Mouse (Mus musculus): ENCODE measurements around the gene Smc1b.

Gene Smc1b

DNA sequence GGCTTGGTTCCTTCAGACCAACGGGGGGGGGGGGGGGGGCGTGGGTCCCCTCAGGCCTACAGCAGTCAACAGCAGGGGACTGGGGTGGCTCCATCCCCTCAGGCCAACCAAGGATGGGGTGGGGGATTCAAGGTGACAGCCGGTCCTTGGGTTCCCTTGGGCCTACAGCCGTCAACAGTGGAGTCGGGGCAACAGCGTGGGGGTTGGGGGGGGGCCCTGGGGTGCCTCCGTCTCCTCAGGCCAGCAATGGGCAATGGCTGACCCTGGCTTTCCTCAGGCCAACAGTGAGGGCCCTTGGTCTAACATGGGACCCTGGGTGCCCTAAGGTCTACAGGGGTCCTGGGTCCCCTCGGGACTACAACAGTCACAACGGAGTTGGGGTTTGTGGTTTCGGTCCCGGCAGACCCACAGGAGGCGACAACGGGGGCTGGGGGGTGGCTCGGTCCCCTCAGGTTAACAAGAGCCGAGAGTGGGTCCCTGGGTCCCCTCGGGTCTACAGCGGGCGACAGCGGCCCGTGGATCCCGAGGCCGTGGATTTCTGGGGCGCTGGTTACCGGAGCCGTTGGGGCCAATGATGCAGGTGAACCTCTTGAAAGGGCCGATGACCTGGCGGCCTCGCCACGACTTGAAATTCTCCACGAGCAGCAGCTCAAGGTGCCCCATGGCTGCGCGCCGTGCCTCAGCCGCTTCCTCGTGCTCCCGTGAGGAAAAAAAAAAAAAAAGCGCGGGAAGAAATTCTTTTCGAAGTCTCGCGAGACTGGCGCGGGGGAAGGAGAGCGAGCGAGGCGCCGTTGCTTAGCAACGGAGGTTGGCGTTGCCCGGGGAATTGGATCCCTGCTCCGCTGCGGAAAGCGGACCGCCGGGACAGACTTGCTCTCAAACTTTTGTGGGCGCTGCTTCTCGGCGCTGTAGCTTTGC is at the start of gene Smc1b, which contains the start of gene Ribc2:
Gene Smc1b (minus strand): TSS at position 690 of the 918 bp plus-strand sequence.
Gene Ribc2 (plus strand): TSS at position 804 of the 918 bp plus-strand sequence.
- peak; percentile 54 for DNase-seq

DNA sequence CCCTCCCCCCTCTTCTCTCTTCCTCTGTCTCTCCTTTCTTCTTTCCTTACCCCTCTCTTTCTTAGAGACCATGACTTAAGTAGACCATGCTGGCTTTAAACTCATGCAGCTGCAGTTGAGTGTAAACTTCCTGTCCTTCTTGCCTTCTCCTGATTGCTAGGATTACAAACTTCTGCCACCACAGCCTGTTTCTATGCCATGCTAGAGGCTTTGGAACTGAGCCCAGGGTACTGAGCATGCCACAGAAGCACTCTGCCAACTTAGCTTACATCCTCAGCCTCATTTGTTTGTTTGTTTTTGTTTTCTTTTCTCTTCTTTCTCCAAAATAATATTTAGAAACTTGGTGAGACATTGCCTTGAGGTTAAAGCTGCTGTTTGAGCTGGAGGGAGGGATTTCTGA is 48.6 kb upstream of the Smc1b start:
- DNase-seq, result no peak

DNA sequence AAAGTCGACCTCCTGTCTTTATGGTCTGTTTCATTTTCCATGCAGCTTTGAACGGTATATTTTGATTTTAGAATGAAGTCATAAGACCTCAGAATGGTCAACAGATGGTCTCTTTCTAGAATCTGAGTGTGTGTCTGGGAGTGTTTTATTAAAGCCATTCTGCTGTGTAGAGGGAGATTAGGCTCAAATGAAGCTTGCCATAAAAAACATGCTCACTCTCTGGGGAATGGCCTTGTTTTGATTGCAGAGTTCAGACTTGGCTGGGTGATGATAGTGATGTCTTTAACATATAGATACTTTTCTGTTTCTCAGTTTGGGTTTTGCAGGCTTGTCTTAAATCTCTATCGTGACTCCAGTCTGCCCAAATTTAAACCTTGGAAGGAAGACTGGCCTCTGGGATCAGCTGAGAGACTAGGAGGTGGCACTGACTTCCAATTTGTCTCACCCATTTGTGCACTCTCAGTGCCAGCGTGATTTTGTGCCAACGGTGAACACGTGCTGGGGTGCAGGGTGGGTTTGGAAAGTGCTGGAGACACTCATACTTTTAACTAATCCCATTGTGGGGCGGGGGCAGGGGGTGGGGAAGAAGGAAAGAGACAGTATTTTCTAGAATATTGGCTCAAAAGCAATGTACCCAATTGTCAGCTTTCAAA is 47.9 kb upstream of the Smc1b start:
- peak; percentile 13 for DNase-seq

DNA sequence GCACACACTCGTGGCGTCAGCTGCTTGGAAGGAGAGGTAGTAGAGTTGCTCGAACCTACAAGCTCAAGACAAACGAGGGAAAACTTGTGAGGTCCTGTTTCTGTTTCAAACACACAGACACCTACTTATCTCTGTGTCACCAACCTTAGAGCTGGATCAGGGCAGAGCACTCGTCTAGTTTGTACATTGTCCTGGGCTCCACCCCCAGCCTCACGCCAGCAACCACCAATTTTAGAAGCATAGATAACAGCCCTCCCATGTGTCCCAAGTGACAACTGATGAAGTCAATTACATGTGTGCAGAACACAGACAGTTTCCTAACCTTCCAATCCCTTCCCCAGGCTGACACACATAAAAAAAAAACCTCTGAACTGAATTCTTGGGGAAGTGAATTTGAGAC is 46.4 kb upstream of the Smc1b start:
- DNase-seq, result no peak

DNA sequence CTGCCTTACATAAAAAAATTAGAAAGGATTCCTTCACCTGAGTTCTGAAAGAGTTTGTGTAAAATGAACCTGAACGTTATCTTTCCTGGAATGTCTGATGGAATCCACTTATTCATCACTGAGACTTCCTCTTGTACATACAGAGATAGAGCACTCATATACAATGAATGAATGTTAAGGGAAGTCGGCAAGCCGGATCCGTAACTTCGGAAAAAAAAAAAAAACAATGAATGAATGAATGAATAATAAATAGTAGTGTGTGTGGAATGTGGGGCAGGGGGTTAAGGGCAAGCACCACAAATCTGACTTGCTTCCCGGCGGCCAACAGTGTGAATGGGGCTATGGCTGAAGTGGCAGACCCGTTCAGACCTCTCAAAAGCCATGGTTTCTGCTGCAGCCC is 45.8 kb upstream of the Smc1b start:
- DNase-seq, result no peak

DNA sequence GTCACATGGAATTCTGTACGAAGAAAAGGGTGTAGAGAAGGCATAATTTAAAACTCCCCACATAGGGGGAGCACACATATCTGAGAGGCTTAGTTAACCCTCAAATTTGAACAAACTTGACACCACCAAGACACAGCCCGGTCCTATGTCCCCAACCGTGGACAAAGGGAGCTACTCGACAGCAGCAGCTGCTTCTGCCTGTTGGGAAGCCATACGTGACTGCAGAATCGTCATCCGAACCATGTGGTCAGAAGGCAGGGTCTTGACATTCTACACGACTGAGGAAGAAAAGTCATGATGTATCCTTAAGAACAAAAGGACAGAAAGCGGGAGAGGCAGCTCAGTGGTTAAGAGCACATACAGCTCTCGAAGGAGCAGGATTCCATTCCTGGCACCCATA is 42.3 kb upstream of the Smc1b start:
- no peak for DNase-seq

DNA sequence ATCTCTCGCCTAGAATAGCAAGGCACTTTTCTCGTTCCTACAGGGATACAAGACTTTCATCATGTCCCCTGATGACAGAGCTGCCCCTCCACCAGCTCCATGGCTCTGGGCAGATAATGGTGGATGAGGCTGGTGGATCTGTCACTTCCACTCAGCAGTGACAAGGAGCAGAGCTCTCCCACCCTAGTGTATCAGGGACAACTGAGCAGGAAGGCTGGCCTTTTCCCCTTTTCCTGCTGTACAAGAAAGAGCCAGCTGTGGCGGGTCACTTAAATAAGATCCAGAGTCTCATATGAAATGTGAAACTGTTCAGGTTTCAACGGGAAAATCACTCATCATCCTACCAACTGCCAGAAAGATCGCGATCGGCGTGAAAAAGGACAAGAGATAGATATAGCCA is 41.7 kb upstream of the Smc1b start:
- no peak for DNase-seq

DNA sequence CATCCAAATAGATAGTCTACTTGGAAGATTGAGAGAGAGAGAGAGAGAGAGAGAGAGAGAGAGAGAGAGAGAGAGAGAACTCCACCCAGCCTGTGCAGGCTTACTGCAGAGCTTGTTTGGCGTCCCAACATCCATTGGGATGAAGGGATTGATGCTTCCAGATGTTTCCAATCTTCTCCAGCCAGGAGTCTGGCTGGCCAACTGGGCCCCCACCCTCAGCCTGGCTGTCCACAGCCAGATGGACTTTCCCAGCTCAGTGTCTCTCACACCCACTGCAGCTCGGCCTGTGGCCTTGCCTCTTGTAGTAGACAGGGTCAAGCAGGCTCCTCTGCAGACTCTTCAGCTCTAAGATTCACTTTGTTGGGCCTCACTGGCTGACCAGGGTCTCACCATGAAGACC is 40.3 kb upstream of the Smc1b start:
- DNase-seq, result no peak

DNA sequence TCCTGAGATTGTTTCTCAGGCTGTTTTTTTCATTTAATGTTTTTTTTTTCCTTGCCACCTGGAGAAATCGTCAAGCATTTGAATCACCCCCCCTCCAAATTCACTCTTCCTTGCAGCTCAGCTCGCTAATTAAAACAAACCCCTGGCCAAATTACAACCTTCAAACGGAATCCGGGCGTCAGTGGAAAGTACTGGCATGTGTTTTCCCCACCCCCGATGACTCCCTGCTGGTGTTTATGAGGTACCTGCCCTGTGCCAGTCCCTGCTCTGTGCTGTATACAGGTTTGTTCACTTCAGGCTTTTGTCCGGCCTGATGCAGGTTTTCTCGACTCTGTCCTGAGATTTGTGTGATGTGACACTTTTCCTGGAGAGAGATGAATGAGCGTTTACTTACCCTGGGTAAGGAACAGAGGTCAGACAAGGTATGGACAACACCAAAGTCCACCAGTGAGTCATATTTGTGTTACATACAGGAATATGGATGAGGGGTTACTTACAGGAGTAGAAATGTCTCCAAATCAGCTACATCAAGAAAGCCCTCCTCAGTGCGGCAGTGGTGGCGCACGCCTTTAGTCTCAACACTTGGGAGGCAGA is 35.4 kb upstream of the Smc1b start:
- DNase-seq, result no peak

DNA sequence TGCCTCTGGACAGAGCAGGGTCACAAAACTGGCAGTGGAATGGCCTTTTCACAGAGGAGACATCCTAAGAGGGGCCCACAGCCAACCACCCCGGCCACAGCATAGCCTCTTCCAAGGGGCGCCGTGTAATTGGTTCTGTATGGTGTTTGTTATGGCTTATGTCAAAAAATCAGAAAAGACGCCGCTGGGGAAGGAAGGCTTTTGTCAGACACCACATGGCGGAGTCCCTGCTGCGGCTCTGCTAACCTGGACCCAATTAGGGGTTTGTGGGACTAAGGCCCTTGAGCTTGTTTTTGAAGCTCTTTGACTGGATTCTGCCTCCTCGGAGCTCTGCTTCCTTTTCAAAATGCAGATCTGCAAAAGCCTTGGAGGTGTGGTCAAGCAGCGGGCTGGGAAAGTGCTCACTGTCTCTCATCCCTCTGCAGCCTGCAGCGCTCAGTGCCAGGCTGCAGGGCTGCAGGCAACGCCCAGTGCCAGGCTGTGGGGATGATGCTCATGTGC is 34.7 kb upstream of the Smc1b start:
- DNase-seq, result no peak

DNA sequence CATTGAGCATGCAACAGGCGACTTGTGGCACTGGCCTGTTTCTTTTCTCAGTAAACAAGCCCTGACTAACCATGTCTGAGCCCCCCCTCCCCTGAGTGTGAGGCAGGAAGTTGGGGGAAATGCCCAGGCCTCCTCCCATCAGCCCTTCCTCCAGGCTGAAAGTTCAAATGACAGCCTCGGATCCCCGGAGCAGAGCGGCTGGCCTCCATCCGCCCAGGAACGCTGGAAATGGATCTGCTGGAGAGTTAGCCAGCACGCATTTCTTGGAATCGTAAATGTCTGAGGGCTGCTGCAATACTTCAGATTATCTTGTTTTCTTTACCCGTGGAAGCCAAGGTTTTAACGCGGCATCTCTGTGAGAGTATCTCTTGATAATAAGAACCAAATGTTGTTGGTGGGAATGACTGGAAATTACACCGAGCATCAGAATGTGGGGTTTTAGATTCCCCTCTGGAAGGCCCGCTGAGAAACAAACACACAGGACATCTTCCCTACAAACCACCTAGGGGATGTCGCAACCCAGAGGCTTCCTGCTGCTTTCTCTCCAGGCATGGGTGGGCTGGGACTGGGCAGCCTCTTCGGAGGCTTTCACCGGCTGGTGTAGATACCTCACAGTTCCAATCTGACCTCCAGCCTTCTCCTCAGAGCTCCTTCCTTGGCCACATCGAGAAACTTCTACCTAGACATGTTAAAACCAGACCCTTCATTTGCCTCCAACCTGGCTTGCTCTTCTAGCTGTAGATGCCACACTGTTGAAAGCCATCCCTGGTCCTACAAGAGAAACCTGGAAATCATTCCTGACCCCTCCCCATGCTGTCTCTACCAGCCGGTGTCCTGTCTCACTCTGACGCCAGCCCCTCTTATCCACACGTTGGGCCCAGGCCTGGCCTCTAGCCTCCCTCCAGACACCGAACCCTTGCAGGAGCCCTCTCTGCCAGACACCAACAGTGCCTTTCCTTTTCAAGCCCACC is 31.2 kb upstream of the Smc1b start:
- DNase-seq, result no peak

DNA sequence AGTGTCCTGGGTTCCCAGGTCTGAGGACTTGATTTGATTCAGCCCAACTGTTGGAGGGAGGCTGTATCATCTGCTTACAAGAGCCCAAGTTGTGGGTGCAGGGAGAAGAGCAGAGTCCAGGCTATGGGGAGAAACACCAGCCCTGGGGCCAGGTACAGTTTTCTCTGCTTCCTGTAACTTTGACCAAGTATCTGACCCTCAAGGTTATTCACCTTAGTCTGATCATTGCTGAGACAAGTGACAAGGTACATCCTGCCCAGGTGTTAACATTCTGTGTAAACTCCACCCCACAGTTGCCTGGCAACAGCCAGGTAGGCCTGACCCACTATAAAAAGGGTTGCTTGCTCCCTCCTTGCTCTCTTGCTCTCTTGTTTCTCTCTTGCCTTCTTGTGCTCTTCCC is 29.7 kb upstream of the Smc1b start:
- peak; percentile 23 for DNase-seq

DNA sequence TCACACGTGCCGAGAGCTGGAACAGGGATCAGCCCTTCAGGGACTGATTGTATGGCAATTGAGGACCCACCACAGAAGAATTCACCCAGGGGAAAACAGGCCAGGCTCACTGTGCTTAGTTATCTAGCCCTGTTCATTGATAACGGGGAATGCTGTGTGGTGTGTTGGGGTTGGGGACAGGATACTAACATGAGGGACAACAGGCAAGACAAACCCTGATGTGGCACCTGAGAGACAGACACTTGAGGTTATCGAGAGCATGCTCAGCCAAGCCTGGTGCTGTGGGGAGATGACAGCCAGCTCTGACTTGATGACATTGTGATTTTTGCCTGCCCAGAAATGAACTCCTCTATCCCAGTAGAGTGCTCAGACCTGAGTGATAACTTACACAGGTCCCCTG is 24.4 kb upstream of the Smc1b start:
- no peak for DNase-seq

DNA sequence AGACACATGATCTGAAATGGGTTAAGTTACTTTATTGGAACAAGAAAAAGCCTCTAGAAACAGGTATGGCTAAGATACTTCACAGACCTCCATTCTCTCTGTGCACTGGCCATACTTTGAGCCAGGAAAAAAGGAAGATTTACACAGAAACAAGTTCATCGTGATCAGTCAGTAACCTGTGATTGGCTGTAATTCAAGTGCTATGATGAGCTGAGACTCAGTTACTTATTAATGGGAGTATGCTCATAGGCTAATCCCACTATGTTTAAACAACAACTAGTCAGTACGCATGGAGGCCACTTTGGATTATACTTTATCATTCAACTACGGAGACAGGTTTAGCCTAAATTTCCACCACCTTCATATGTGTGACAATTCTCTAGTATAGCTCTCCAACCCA is 22.3 kb upstream of the Smc1b start:
- peak; percentile 86 for DNase-seq

DNA sequence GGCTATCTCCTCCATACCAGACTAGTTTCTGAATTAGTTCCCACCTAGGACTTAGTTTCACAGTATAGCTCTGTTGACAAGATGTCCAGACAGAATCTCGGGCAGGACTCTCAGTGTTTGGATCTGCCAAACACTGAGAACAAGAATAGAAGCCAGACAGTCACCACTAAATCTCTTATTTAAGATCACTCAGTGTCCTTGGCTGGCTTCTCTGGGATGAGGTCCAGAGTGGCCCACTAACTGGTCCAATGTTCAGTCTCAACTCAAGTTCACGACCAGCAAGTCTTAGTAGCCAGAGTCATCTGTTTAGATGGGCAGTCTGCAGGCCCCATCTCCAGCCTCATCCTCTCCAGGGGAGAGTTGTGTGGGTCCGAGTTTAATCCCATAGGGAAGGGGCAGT is 20.8 kb upstream of the Smc1b start:
- peak; percentile 72 for DNase-seq

DNA sequence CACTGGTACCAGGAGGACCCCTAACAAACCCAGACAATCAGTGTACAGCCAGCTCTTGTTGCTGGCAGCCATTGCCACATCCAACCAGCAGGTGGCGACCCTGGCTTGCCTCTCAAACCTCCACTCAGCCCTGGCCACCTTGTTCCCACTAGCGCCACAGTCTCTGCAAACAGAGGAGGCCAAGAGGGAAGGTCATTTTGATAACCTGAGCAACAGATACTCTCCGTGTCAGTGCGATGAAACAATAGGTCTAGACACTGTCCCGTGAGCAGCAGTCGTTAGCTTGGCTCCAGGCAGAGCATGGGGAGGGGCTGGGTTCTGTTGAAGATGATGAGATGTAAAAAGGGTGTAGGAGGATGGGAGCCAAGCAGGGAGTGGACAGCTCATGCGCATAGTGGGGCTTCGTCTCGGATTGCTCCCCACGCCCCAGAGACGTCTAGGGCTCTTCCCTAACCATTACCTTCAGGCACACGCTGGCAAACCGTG is 19.7 kb upstream of the Smc1b start:
- DNase-seq, result peak; percentile 71

DNA sequence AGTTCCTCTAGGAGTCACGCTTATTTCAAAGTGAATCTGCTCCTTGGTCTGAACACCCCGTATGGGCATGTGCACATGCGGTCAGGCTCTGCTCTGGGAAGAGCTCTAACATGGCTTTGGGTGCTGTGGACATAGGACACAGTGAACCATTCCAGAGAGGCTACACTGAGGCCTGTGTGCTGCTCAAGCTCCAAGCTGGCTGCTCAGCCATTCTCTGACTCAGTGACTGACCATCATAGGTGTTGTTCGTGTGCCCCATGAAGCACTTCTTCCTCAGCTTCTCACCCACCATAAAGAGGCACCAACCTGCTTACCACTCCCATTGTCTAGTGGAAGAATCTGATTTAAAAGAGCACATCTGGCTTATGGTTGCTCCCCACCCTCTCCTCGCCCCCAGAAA is 12.5 kb upstream of the Smc1b start:
- no peak for DNase-seq

DNA sequence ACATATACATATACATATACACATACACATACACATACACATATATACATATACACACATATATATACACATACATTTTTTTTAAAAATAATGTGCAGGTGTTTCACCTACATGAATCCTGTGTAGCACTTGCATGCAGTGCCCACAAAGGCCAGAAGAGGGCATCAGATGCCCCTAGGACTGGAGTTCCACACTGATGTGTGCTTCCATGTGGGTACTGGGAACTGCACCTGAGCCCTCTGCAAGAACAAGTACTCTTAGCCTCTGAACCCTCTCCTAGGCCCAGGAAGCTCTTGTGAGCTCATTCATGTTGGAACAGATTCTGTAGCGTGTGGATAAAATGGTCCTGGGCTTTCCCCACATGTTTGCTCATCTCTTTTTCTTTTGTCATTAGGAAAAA is 12.0 kb upstream of the Smc1b start:
- no peak for DNase-seq

DNA sequence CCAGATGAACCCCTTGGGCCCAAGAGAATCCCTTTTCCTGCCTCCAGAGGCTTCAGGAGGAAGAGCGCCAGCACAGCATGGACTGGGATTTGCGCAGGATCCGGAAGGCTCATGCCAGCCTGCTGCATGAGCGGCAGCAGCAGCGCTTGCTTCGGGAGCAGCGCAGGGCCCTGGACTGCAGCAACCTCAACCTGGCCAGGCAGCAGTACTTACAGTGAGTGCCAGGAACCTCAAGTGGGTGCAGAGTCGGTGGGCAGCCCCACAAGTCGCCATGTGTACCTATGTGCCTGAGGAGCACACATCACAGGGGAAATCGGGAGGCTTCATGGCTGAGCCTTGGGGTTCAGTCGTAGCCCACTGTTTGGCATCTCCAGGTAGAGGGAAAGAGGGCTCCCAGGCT is 11.4 kb upstream of the Smc1b start:
- no peak for DNase-seq

DNA sequence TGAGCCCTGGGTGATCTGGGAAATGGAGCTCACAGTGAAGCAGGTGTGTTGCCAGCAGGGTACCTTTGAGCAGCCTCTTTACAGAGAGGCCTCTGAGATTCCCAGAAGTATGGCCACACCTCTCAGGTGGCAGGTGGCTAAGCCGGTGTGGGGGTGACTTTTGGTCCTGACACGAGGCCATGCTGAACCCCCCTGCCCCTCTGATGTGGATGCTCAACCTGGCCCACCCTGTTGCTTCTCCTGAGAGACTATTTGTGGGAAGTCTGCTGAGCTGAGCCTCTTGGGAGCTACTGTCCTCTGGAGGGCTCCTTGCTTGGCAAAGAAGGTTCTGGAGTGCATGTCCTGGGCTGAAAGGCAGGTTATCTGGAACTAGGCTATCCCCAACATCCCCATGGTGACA is 10.7 kb upstream of the Smc1b start:
- no peak for DNase-seq

DNA sequence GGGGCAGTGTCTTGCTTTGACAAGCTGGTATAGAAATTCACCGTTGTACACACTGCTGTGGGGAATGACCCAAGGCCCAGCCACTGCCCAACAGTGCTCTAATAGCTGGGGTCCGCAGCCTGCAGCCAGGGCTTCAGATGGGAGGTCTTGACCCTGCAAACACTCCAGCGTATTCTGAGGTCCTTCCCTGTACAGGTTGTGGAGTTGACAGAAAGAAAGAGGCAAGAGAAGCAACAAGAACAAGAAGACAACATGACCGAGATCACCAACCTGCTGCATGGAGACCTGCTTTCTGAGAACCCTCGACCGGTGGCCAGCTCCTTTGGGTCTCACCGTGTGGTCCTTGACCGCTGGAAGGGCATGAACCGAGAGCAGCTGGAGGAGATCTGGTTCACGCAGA is 9.5 kb upstream of the Smc1b start:
- DNase-seq, result no peak

DNA sequence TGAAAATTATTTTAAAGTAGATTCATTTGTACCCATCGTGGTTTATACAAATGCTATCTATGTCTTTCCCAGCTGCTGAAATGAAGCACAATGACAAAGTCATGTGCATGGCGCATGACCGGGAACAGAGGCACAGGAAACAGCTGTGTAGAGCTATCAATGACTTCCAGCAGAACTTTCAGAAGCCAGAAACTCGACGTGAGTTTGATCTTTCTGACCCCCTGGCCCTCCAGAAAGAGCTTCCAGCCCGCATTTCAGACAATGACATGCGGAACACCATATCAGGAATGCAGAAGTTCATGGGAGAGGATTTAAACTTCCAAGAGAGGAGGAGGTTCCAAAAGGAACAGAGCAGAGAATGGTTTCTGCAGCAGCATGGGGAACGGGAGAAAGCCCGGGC is 3.4 kb upstream of the Smc1b start:
- no peak for DNase-seq

DNA sequence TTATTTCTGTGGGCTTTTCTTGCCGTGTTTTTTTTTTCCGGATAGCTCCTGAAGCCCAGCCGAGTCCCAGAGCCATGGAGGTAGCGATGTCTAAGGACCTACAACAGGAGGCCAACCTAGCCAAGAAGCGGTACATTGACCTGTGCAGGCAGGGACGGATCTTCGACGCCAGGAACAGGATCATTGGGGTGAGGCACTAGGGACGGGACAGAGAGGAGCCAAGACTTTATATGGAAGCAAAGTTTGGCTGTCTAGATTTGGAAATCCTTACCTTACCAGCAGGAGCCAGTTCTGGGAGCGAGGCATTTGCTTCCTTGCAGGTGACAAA is 393 bp upstream of the Smc1b start:
- DNase-seq, result no peak
